Mouse (Mus musculus) small intestine, adult 2 months (tissue): Measurements from ENCODE around the gene Fam129a. TPM values are rescaled to one million over a fixed set of nuclear protein-coding genes. Genes with fewer than 3 reads are reported as not detected.

Experiments used
- H3K27ac ChIP-seq: fragments of 200-500 bp; 2 replicates; pipeline ENCODE4 v1.5.1; 2012; ENCODE audit warnings: low read depth, low read length, control low read depth, inconsistent platforms; ENCODE audit not compliant: insufficient read depth
- H3K27me3 ChIP-seq: fragments of 200-500 bp; 2 replicates; pipeline ENCODE4 v1.6.1; 2012; ENCODE audit warnings: mild to moderate bottlenecking, moderate library complexity, low read length, inconsistent platforms; ENCODE audit not compliant: control insufficient read depth, insufficient read depth
- H3K36me3 ChIP-seq: fragments of 200-500 bp; 2 replicates; pipeline ENCODE4 v1.6.1; 2012; ENCODE audit warnings: mild to moderate bottlenecking, low read length, control low read depth, inconsistent platforms; ENCODE audit not compliant: control insufficient read depth, insufficient read depth
- H3K4me1 ChIP-seq: fragments of 200-500 bp; 2 replicates; pipeline ENCODE4 v1.6.1; 2012; ENCODE audit warnings: low read length, inconsistent platforms, mixed read lengths; ENCODE audit not compliant: control insufficient read depth, insufficient read depth, insufficient read length
- H3K4me3 ChIP-seq: fragments of 200-500 bp; 2 replicates; pipeline ENCODE4 v1.5.1; 2012; ENCODE audit warnings: low read depth, mild to moderate bottlenecking, control low read depth, inconsistent platforms, low read length, moderate library complexity
- CTCF ChIP-seq: fragments of 200-500 bp; IDR thresholded peaks from 2 replicates; pipeline ENCODE4 v1.5.1; 2012; ENCODE audit warnings: low read depth, mild to moderate bottlenecking, control low read depth, inconsistent platforms, low read length, moderate library complexity, mixed read lengths; ENCODE audit not compliant: insufficient replicate concordance, insufficient read length; ENCODE audit errors: extremely low read depth
- POLR2A ChIP-seq: fragments of 200-500 bp; IDR thresholded peaks from 2 replicates; pipeline ENCODE4 v1.6.1; 2012; ENCODE audit warnings: low read depth, mild to moderate bottlenecking, control low read depth, inconsistent platforms, low read length, moderate library complexity
- WGBS: fragments of 180-500 bp; shearing (Covaris S2); methylation state at CpG from one replicate; pipeline ENCODE4 v1.1.7; 2018; 5-methylcytosine and 5-hydroxymethylcytosine counted together
- polyA plus RNA-seq: library from polyadenylated mRNA; depleted of rRNA; stranded (reverse); fragments of >200 nt; gene quantifications from 2 replicates; pipeline ENCODE4 v1.2.3, GENCODE M21; 2012; rRNA removed

The Fam129a gene
- polyA plus RNA-seq, 1 experiment = 1.6 TPM

GRCm38 (mm10) chr1:151764236-151764635, 193.2 kb downstream of the Fam129a start:
- Histone ChIP-seq H3K36me3 (peaks cover 21% of the 10 kb centered on the region), H3K27me3 (no peaks in the 10 kb centered on the region), H3K27ac (no peak overlapping the region), H3K4me1 (no peaks in the 10 kb centered on the region), H3K4me3 (no peak overlapping the region)
- WGBS = 74% methylated on average over 3 of the region's 3 CpGs
- TF ChIP-seq POLR2A = no peak
- no peak for TF ChIP-seq CTCF

GRCm38 (mm10) chr1:151766166-151766565, 195.2 kb downstream of the Fam129a start:
- H3K27me3 ChIP-seq = no peaks in the 10 kb centered on the region
- H3K4me1 ChIP-seq = no peaks in the 10 kb centered on the region
- H3K36me3 ChIP-seq = peaks cover 19% of the 10 kb centered on the region
- no peak overlapping the region for H3K4me3 ChIP-seq
- no peak overlapping the region for H3K27ac ChIP-seq
- no peak for TF ChIP-seq POLR2A
- TF ChIP-seq CTCF = no peak
- WGBS = 70% methylated on average over 2 of the region's 2 CpGs

GRCm38 (mm10) chr1:151766976-151767654, 196.1 kb downstream of the Fam129a start:
- H3K27me3 ChIP-seq = no peaks in the 10 kb centered on the region
- H3K4me3 ChIP-seq = no peak overlapping the region
- no peaks in the 10 kb centered on the region for H3K4me1 ChIP-seq
- TF ChIP-seq CTCF (no peak), POLR2A (no peak)
- H3K36me3 ChIP-seq = peaks cover 15% of the 10 kb centered on the region
- 86% methylated on average over 3 of the region's 3 CpGs for WGBS
- no peak overlapping the region for H3K27ac ChIP-seq

GRCm38 (mm10) chr1:151769200-151769913, 198.4 kb downstream of the Fam129a start:
- Histone ChIP-seq H3K27me3 (no peaks in the 10 kb centered on the region), H3K36me3 (peaks cover 15% of the 10 kb centered on the region)
- 93% methylated on average over 3 of the region's 3 CpGs for WGBS

More at GRCm38 (mm10) chr1:151769200-151769913, 198.4 kb downstream of the Fam129a start:
- no peak overlapping the region for H3K4me3 ChIP-seq
- TF ChIP-seq CTCF (no peak), POLR2A (no peak)
- H3K27ac ChIP-seq = no peak overlapping the region
- no peaks in the 10 kb centered on the region for H3K4me1 ChIP-seq

Other genes starting within 250 kb of the Fam129a start
- gene Ivns1abp, start 226.7 kb upstream of the Fam129a start, polyA plus RNA-seq = 14.1 and 37.6 TPM in 2 replicates
- 1.5 and 2.3 TPM in 2 replicates for gene Swt1, start 142.7 kb upstream of the Fam129a start, polyA plus RNA-seq
- gene Trmt1l, start 142.6 kb upstream of the Fam129a start, polyA plus RNA-seq = 8.5 and 15.7 TPM in 2 replicates
- 2.4 and 4.6 TPM in 2 replicates for gene Rnf2, start 70.2 kb upstream of the Fam129a start, polyA plus RNA-seq
- gene Edem3, start 184.2 kb downstream of the Fam129a start, polyA plus RNA-seq = 2.8 and 7.2 TPM in 2 replicates